Mouse (Mus musculus): ENCODE results near the gene Rnf157. TPM values are rescaled to one million over a fixed set of nuclear protein-coding genes. Genes with fewer than 3 reads are reported as not detected.

Rnf157 gene
- polyA plus RNA-seq, 1 experiment = 7.2 TPM

DNA sequence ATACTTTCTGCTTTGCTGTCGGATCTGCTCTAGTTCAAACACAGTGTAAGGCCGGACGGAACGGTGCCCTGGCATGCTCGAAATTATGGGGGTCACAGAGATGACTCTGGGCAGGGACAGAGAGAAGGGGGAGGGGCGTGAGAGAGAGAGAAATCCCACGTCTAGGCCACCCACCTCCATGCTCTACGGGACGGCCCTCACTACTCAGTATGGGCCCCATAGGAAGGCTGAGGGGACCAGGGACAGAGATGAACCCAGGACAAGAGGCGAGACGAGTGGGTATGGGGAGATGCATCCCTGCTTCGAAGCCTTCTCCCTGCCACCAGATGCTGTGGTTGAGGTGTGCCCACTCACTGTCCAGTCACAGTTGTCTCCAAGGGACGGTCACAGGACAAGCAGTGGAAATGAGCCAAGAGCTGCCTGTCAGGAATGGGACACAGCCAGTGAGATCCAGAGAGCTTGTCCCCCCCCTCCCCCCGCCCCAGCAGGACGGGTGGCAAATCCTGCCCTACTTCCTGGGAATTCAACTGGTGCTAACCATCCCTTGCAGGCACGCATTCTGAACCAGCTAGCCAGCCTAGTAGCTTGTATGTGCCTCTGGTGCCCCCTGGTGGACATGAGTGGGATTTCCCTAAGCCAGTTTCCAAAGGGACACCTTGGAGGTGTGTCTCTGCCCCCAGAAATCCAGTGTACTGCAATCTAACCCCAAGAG lies 32.9 kb upstream of the Rnf157 start:
- Histone ChIP-seq H3K4me3 (ENCODE audit: control insufficient read depth, low read depth, low read length) (peak overlapping the region; percentile 55), H3K27me3 (ENCODE audit: control insufficient read depth, insufficient read depth, low read length) (no peaks in the 10 kb centered on the region), H3K27ac (ENCODE audit: control insufficient read depth, insufficient read depth, low read depth, low read length) (no peak overlapping the region), H3K36me3 (ENCODE audit: control insufficient read depth, insufficient read depth, low read length) (no peaks in the 10 kb centered on the region), H3K4me1 (ENCODE audit: control insufficient read depth, insufficient read depth, low read length) (peaks cover 10% of the 10 kb centered on the region)
- no peak; the same call in 1 of the 2 replicates for TF ChIP-seq POLR2A (IDR thresholded peaks at IDR 0.05; ENCODE audit: control insufficient read depth, low read depth, low read length)
- peak; percentile 93 for TF ChIP-seq CTCF (IDR thresholded peaks at IDR 0.05; ENCODE audit: control insufficient read depth, insufficient read depth, insufficient replicate concordance, low read depth, low read length)

DNA sequence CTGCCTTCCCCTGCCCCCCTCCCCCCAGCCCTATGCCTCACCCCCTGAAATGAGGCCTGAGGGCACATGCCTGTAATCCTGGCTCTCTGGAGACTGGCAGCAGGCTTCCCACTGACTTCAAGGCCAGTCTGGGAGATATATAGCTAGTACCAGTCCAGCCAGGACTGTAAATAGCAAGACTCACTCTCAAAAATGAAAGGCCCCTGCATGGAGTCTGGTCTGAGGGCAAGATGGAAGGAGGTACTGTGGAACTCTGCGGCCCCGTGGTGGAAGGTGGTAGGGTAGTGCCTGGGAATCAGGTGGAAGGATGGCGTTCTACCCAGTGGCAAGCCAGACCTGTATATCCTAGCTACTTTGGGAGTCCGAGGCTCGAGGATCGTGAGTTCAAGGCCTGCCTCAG lies 31.1 kb upstream of the Rnf157 start:
- TF ChIP-seq POLR2A (IDR thresholded peaks at IDR 0.05; ENCODE audit: control insufficient read depth, low read depth, low read length) (no peak), CTCF (IDR thresholded peaks at IDR 0.05; ENCODE audit: control insufficient read depth, insufficient read depth, insufficient replicate concordance, low read depth, low read length) (no peak)

DNA sequence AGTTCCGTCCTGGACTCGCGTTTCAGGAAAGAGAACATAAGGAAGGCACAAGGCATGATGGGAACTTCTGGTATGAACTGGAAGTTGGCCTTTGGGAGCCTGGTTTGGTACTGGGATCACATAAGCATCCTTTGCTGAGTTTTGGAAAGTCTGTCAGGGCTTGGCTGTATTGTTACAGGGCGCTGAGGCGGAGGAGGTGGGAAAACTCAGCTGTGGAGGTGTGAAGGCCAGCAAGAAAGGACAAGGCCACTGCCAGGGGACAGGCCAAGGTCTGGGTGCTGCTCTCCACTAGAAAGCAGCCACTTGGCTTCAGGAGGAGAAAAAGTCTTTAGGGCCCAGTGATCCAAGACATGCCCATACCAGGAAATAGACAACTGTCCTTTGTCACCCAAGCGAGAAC lies 30.5 kb upstream of the Rnf157 start:
- H3K36me3 ChIP-seq (ENCODE audit: control insufficient read depth, insufficient read depth, low read length) = no peaks in the 10 kb centered on the region
- H3K27ac ChIP-seq (ENCODE audit: control insufficient read depth, insufficient read depth, low read depth, low read length) = no peak overlapping the region
- H3K27me3 ChIP-seq (ENCODE audit: control insufficient read depth, insufficient read depth, low read length) = no peaks in the 10 kb centered on the region
- H3K4me1 ChIP-seq (ENCODE audit: control insufficient read depth, insufficient read depth, low read length) = peaks cover 10% of the 10 kb centered on the region
- H3K4me3 ChIP-seq (ENCODE audit: control insufficient read depth, low read depth, low read length) = no peak overlapping the region
- TF ChIP-seq CTCF (IDR thresholded peaks at IDR 0.05; ENCODE audit: control insufficient read depth, insufficient read depth, insufficient replicate concordance, low read depth, low read length) (no peak), POLR2A (IDR thresholded peaks at IDR 0.05; ENCODE audit: control insufficient read depth, low read depth, low read length) (no peak)

More for the DNA sequence above, 31.1 kb upstream of the Rnf157 start:
- H3K27ac ChIP-seq (ENCODE audit: control insufficient read depth, insufficient read depth, low read depth, low read length) = no peak overlapping the region
- H3K4me1 ChIP-seq (ENCODE audit: control insufficient read depth, insufficient read depth, low read length) = peaks cover 10% of the 10 kb centered on the region
- no peaks in the 10 kb centered on the region for H3K36me3 ChIP-seq (ENCODE audit: control insufficient read depth, insufficient read depth, low read length)
- no peak overlapping the region for H3K4me3 ChIP-seq (ENCODE audit: control insufficient read depth, low read depth, low read length)
- no peaks in the 10 kb centered on the region for H3K27me3 ChIP-seq (ENCODE audit: control insufficient read depth, insufficient read depth, low read length)

DNA sequence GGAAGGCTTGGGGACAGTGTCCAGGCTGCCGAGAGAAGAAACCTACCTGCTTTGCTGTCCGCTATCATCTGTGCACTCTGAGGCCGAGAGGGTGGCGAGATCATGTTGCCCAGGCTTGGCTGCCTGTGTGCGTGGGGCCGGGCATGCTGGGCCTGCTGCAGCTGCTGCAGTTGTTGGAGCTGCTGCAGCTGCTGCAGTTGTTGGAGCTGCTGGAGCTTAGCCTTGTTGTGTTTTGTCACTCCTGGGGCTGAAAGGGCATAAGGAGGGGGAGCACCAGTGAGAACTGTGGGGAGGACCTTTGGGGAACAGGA lies 30.0 kb upstream of the Rnf157 start:
- Histone ChIP-seq H3K27me3 (ENCODE audit: control insufficient read depth, insufficient read depth, low read length) (no peaks in the 10 kb centered on the region), H3K4me1 (ENCODE audit: control insufficient read depth, insufficient read depth, low read length) (peaks cover 5% of the 10 kb centered on the region), H3K4me3 (ENCODE audit: control insufficient read depth, low read depth, low read length) (no peak overlapping the region), H3K36me3 (ENCODE audit: control insufficient read depth, insufficient read depth, low read length) (no peaks in the 10 kb centered on the region), H3K27ac (ENCODE audit: control insufficient read depth, insufficient read depth, low read depth, low read length) (no peak overlapping the region)
- no peak for TF ChIP-seq POLR2A (IDR thresholded peaks at IDR 0.05; ENCODE audit: control insufficient read depth, low read depth, low read length)
- TF ChIP-seq CTCF (IDR thresholded peaks at IDR 0.05; ENCODE audit: control insufficient read depth, insufficient read depth, insufficient replicate concordance, low read depth, low read length) = no peak

DNA sequence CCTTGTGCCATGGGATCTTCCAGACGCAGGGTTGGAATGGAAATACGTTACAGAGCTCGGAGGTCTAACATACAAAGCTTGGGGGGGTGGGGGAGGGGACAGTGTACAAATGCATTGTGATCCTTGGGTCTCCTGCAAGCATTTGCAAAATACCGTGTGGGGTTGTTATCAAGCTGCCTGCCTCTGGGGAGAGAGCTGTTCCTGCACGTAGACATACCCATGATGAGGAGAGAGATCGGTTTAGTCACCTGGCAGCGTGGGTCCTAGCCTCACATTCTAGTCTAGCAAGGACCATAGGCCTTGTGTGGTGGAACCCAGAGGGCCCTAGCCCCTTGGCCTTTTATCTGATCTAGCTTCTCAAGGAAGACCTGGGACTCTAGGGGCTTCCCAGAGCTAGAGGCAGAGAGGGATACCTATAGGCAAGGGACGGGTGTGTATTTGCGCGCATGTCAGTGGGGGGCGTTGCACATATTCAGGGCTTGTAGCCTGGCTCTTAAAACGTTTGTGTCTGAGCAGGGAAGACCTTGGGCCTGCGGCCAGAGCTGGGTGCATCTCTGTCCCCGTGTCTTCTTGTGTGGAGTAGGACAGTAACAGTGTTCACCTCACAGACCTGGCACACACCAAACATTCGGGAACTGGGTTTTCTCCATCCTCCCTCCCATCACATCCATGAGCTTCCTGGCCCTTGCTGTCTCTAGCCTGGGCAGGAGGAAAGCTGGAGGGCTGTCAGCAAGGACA lies 29.5 kb upstream of the Rnf157 start:
- Histone ChIP-seq H3K36me3 (ENCODE audit: control insufficient read depth, insufficient read depth, low read length) (no peaks in the 10 kb centered on the region), H3K27me3 (ENCODE audit: control insufficient read depth, insufficient read depth, low read length) (no peaks in the 10 kb centered on the region), H3K27ac (ENCODE audit: control insufficient read depth, insufficient read depth, low read depth, low read length) (no peak overlapping the region), H3K4me1 (ENCODE audit: control insufficient read depth, insufficient read depth, low read length) (peaks cover 3% of the 10 kb centered on the region), H3K4me3 (ENCODE audit: control insufficient read depth, low read depth, low read length) (no peak overlapping the region)
- TF ChIP-seq POLR2A (IDR thresholded peaks at IDR 0.05; ENCODE audit: control insufficient read depth, low read depth, low read length) = no peak
- TF ChIP-seq CTCF (IDR thresholded peaks at IDR 0.05; ENCODE audit: control insufficient read depth, insufficient read depth, insufficient replicate concordance, low read depth, low read length) = no peak

DNA sequence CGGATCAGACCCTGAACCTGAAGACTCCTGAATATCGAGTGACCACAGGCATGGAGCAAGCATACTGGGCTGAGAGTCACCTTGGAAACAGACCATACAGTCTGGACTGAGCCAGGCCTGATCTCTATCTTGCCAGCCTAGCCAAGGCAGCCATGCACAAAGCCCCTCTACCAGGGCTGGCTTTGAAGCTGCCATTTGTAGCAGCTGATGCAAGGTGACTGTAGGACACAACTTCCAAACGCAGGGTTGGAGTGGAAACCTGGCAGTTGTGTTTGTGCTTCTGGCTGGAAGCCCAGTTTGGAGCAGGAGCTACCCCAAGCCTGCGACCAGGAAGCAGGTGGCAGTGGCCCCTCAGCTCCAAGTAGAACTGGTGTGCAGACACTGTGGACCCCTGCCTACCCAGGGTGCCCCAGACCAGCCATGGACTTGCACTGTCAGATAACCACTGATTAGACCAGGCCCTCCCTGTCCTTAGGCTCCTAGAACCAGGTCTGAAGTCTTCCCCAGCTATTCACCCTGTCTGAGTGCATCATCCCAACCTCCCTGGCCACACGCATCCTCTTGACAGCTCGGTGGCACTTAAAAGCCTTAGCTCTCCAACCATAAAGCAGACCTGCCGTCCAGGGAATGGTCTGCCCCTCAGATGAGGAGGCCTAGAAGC lies 27.7 kb upstream of the Rnf157 start:
- Histone ChIP-seq H3K36me3 (ENCODE audit: control insufficient read depth, insufficient read depth, low read length) (no peaks in the 10 kb centered on the region), H3K4me3 (ENCODE audit: control insufficient read depth, low read depth, low read length) (no peak overlapping the region), H3K27me3 (ENCODE audit: control insufficient read depth, insufficient read depth, low read length) (no peaks in the 10 kb centered on the region), H3K4me1 (ENCODE audit: control insufficient read depth, insufficient read depth, low read length) (no peaks in the 10 kb centered on the region; the same call in 1 of the 2 replicates), H3K27ac (ENCODE audit: control insufficient read depth, insufficient read depth, low read depth, low read length) (no peak overlapping the region)
- TF ChIP-seq POLR2A (IDR thresholded peaks at IDR 0.05; ENCODE audit: control insufficient read depth, low read depth, low read length) (no peak), CTCF (IDR thresholded peaks at IDR 0.05; ENCODE audit: control insufficient read depth, insufficient read depth, insufficient replicate concordance, low read depth, low read length) (no peak)
